Mouse (Mus musculus) embryo, embryonic 9.5 days (tissue): ENCODE measurements at regions not wholly inside any gene's neighbourhood (a gene's known extent, or its start where the extent isn't known, plus 50 kb on each side); places are given as distances from the start of the nearest gene placed in this dataset.

Experiments used
- DNase-seq: peaks from one replicate; pipeline ENCODE4 v3.0.0-alpha.2; 2017; ENCODE audit errors: extremely low spot score

- DNase-seq = no peak
These were observed 244.1 kb downstream of the Bcl11b start for GRCm38 (mm10) chr12:107759291-107759690.

GRCm38 (mm10) chr12:107759911-107760310 lies 243.5 kb downstream of the Bcl11b start:
- DNase-seq = no peak

- no peak for DNase-seq
These were observed 241.3 kb downstream of the Bcl11b start for GRCm38 (mm10) chr12:107762140-107762539.

- DNase-seq = no peak
These were observed 233.4 kb downstream of the Bcl11b start for GRCm38 (mm10) chr12:107769801-107770515.

- DNase-seq = no peak
These were observed 232.9 kb downstream of the Bcl11b start for GRCm38 (mm10) chr12:107770516-107770836.

GRCm38 (mm10) chr12:107771325-107771724 lies 232.1 kb downstream of the Bcl11b start:
- no peak for DNase-seq

- no peak for DNase-seq
These were observed 231.6 kb downstream of the Bcl11b start for GRCm38 (mm10) chr12:107771809-107772208.

- no peak for DNase-seq
These were observed 225.4 kb downstream of the Bcl11b start for GRCm38 (mm10) chr12:107778046-107778445.

- DNase-seq = no peak
These were observed 223.9 kb downstream of the Bcl11b start for GRCm38 (mm10) chr12:107779306-107780057.

GRCm38 (mm10) chr12:107782147-107782546 lies 221.3 kb downstream of the Bcl11b start:
- no peak for DNase-seq

- DNase-seq = no peak
These were observed 219.6 kb downstream of the Bcl11b start for GRCm38 (mm10) chr12:107783831-107784230.

GRCm38 (mm10) chr12:107789818-107790217 lies 213.6 kb downstream of the Bcl11b start:
- DNase-seq = no peak

GRCm38 (mm10) chr12:107800296-107800695 lies 203.1 kb downstream of the Bcl11b start:
- DNase-seq = no peak

- peak; percentile 62 for DNase-seq
These were observed 195.8 kb downstream of the Bcl11b start for GRCm38 (mm10) chr12:107807634-107808033.

GRCm38 (mm10) chr12:107808158-107808715 lies 195.2 kb downstream of the Bcl11b start:
- DNase-seq = no peak

- no peak for DNase-seq
These were observed 192.2 kb downstream of the Bcl11b start for GRCm38 (mm10) chr12:107811231-107811630.

GRCm38 (mm10) chr12:107812549-107813335 lies 190.7 kb downstream of the Bcl11b start:
- DNase-seq = no peak

- DNase-seq = no peak
These were observed 188.5 kb downstream of the Bcl11b start for GRCm38 (mm10) chr12:107814926-107815325.

GRCm38 (mm10) chr12:107823768-107824394 lies 179.5 kb downstream of the Bcl11b start:
- no peak for DNase-seq

- DNase-seq = no peak
These were observed 177.5 kb downstream of the Bcl11b start for GRCm38 (mm10) chr12:107825921-107826320.

- peak; percentile 10 for DNase-seq
These were observed 171.8 kb downstream of the Bcl11b start for GRCm38 (mm10) chr12:107831400-107832128.
